19 mouse cellular contexts compared by ENCODE assay signal in the genomic region with DNA sequence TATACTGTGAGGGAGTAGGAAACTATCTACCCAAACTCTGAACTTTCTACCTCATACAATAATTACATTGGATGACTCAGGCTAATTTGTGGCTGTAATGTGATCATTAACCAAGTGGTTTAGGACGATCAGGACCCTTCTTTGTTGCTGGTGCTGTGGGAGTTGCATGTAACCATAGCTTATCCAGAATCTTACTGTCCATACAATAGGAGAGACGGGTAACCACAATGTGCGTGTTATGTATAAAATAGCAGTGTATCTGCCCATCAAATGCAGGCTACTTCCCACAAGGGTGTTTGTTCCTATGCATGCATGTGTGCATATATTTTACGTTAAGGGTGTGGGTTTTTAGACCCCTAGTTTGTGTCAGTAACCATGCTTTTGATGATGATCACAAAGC.
DNase-seq lines count a peak whose midpoint lies in the region; ATAC-seq lines count a peak whose summit lies in the region.
"Had no signal": no experiment of that assay in that cellular context is flagged by ENCODE, and none has a peak within 500 bp of the region (broad histone marks: within the 10 kb centered on the region; RNA-seq: fewer than 3 reads in every experiment).

No protein-coding gene starts in this region.

- H3K36me3 ChIP-seq in embryonic facial prominence, embryonic 14.5 days (ENCODE audit: control insufficient read depth, insufficient read depth, low read length), result no peaks in the 10 kb centered on the region
- H3K36me3 ChIP-seq in embryonic facial prominence, embryonic 10.5 days (replicated peaks), result no peaks in the 10 kb centered on the region
- H3K36me3 ChIP-seq in embryonic facial prominence, embryonic 15.5 days, result no peaks in the 10 kb centered on the region
- H3K36me3 ChIP-seq: G1E had no signal

- H3K4me2 ChIP-seq in embryonic facial prominence, embryonic 14.5 days (ENCODE audit: low read depth, low read length), result no peak overlapping the region
- H3K4me2 ChIP-seq in embryonic facial prominence, embryonic 15.5 days (replicated peaks), result no peak overlapping the region

- WGBS in embryonic facial prominence, embryonic 14.5 days, result 65% methylated on average over 4 of the region's 4 CpGs
- WGBS in embryonic facial prominence, embryonic 10.5 days, result 81% methylated on average over 4 of the region's 4 CpGs
- 59% methylated on average over 4 of the region's 4 CpGs for WGBS in embryonic facial prominence, embryonic 15.5 days

- H3K27ac ChIP-seq in embryonic facial prominence, embryonic 14.5 days (replicated peaks; ENCODE audit: low read depth, low read length), result no peak overlapping the region
- no peak overlapping the region for H3K27ac ChIP-seq in embryonic facial prominence, embryonic 10.5 days (replicated peaks)
- H3K27ac ChIP-seq in embryonic facial prominence, embryonic 15.5 days (replicated peaks), result no peak overlapping the region

- peak; percentile 56 for DNase-seq in embryonic facial prominence, embryonic 14.5 days (ENCODE audit: low spot score)
- no peak for DNase-seq in embryonic facial prominence, embryonic 10.5 days (ENCODE audit: low spot score)
- no peak for DNase-seq in thymus, postnatal 0 days (ENCODE audit: low spot score)
- DNase-seq: adrenal gland, adult 2 months; adrenal gland, adult 8-10 months; adrenal gland, postnatal 10 days; adrenal gland, postnatal 14 days; adrenal gland, postnatal 25 days; adrenal gland, postnatal 36 days; B cell, adult 2 months; cerebellum, adult 11 months; cerebellum, adult 11-12 months; cerebellum, adult 18-20 months had no signal

- H3K9me3 ChIP-seq in embryonic facial prominence, embryonic 14.5 days (ENCODE audit: control insufficient read depth, low read length), result no peaks in the 10 kb centered on the region
- H3K9me3 ChIP-seq in embryonic facial prominence, embryonic 10.5 days, result no peaks in the 10 kb centered on the region
- H3K9me3 ChIP-seq in embryonic facial prominence, embryonic 15.5 days (replicated peaks), result no peaks in the 10 kb centered on the region
- H3K9me3 ChIP-seq: G1E had no signal

- no peak overlapping the region for H3K4me3 ChIP-seq in embryonic facial prominence, embryonic 14.5 days (ENCODE audit: low read depth, low read length)
- no peak overlapping the region for H3K4me3 ChIP-seq in embryonic facial prominence, embryonic 10.5 days
- H3K4me3 ChIP-seq in embryonic facial prominence, embryonic 15.5 days (replicated peaks), result no peak overlapping the region

- no peaks in the 10 kb centered on the region for H3K4me1 ChIP-seq in embryonic facial prominence, embryonic 14.5 days (ENCODE audit: control insufficient read depth, insufficient read depth, low read length)
- H3K4me1 ChIP-seq in embryonic facial prominence, embryonic 10.5 days, result peaks cover 7% of the 10 kb centered on the region
- no peaks in the 10 kb centered on the region for H3K4me1 ChIP-seq in embryonic facial prominence, embryonic 15.5 days

- no peak for ATAC-seq in embryonic facial prominence, embryonic 14.5 days (ENCODE audit: low read depth)
- ATAC-seq in embryonic facial prominence, embryonic 15.5 days (ENCODE audit: insufficient number of reproducible peaks, low FRiP score, low TSS enrichment, low read depth), result peak; percentile 63; the same call in 1 of the 2 replicates
- ATAC-seq: activated CD4-positive, CD25-positive, alpha-beta regulatory T cell, adult 4 months; CD4-positive, CD25-positive, alpha-beta regulatory T cell, adult 4 months; Patski had no signal

- no peak overlapping the region for H3K9ac ChIP-seq in embryonic facial prominence, embryonic 14.5 days (ENCODE audit: low read depth, low read length)
- no peak overlapping the region for H3K9ac ChIP-seq in embryonic facial prominence, embryonic 15.5 days

- no peaks in the 10 kb centered on the region for H3K27me3 ChIP-seq in embryonic facial prominence, embryonic 14.5 days (replicated peaks; ENCODE audit: control insufficient read depth, insufficient read depth, low read length)
- no peaks in the 10 kb centered on the region for H3K27me3 ChIP-seq in embryonic facial prominence, embryonic 10.5 days (replicated peaks; ENCODE audit: low read depth, poor library complexity, severe bottlenecking)
- no peaks in the 10 kb centered on the region for H3K27me3 ChIP-seq in embryonic facial prominence, embryonic 15.5 days
- H3K27me3 ChIP-seq: CH12.LX, Patski had no signal
